Mouse (Mus musculus): ENCODE results near the gene Pfkm. TPM values are rescaled to one million over a fixed set of nuclear protein-coding genes. Genes with fewer than 3 reads are reported as not detected.

Gene Pfkm
- polyA plus RNA-seq, 1 experiment from 2014 or later, result 27.9 TPM

- peaks cover 4% of the 10 kb centered on the region; the same call in 1 of the 2 replicates for H3K4me1 ChIP-seq (replicated peaks)
- no peaks in the 10 kb centered on the region for H3K36me3 ChIP-seq
- no peaks in the 10 kb centered on the region for H3K27me3 ChIP-seq (replicated peaks)
- ATAC-seq, result no peak
- H3K4me2 ChIP-seq (replicated peaks), result no peak overlapping the region
- 75% methylated on average over 3 of the region's 3 CpGs for WGBS
- no peak overlapping the region for H3K9ac ChIP-seq
- no peak overlapping the region for H3K27ac ChIP-seq
- H3K9me3 ChIP-seq, result no peaks in the 10 kb centered on the region
- no peak overlapping the region for H3K4me3 ChIP-seq (replicated peaks)
Observed at GRCm38 (mm10) chr15:98148356-98148755, 56.0 kb downstream of the Pfkm start.

DNA sequence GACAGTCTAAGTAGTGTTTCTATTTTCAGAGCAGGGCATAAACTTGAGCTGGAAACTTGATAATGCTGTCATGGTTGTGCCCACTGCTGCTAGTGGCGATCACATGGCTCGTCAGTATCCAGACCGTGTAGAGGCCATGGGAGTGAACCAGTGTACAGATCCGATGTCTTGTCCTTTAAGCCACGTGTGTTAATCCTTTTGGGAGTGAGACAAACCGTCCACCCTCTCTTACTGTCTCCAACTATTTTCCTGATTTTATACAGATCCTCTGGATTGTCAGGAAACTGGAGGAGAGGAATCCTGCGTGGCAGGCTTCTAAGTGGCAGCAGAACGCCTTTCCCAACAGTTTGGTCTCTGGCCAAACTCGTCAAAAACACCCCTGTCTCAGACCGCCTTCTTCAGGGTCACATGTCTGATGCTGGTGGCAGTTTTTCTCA lies 56.8 kb downstream of the Pfkm start:
- whole genome bisulfite sequencing, result 69% methylated on average over 10 of the region's 10 CpGs
- ATAC-seq, result no peak
- no peak overlapping the region for H3K27ac ChIP-seq
- H3K4me1 ChIP-seq (replicated peaks), result peaks cover 4% of the 10 kb centered on the region; the same call in 1 of the 2 replicates
- no peak overlapping the region for H3K4me2 ChIP-seq (replicated peaks)
- H3K9ac ChIP-seq, result no peak overlapping the region
- H3K36me3 ChIP-seq, result no peaks in the 10 kb centered on the region
- H3K27me3 ChIP-seq (replicated peaks), result no peaks in the 10 kb centered on the region
- H3K9me3 ChIP-seq, result no peaks in the 10 kb centered on the region
- no peak overlapping the region for H3K4me3 ChIP-seq (replicated peaks)

DNA sequence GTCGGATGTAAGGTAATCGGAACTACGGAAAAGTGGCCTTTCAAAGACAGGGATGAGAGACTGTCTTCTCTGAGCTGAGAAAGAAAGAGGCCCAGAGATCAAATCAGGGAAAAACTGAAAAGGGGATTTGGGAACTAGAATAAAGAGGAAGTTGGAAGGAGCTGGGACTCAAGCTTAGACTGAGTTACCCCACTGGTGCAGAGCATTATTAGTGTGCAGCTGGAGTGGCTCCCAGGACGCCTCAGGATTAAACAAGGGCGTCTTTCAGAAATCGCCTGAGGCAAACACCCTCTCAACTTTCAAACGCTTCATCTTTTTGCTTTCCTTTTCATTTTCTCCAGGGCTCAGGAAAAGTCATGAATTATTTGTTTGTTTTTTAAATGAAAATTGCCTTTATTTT lies 60.5 kb downstream of the Pfkm start:
- no peak overlapping the region for H3K27ac ChIP-seq
- H3K36me3 ChIP-seq, result no peaks in the 10 kb centered on the region
- H3K4me2 ChIP-seq (replicated peaks), result no peak overlapping the region
- WGBS, result 77% methylated on average over 7 of the region's 7 CpGs
- H3K9me3 ChIP-seq, result no peaks in the 10 kb centered on the region
- no peaks in the 10 kb centered on the region for H3K27me3 ChIP-seq (replicated peaks)
- H3K4me1 ChIP-seq (replicated peaks), result no peaks in the 10 kb centered on the region
- H3K4me3 ChIP-seq (replicated peaks), result no peak overlapping the region
- ATAC-seq, result no peak
- H3K9ac ChIP-seq, result no peak overlapping the region

GRCm38 (mm10) chr15:98153625-98154024 lies 61.2 kb downstream of the Pfkm start:
- Histone ChIP-seq H3K4me2 (replicated peaks) (no peak overlapping the region), H3K9ac (no peak overlapping the region), H3K4me3 (replicated peaks) (no peak overlapping the region), H3K27ac (no peak overlapping the region), H3K36me3 (no peaks in the 10 kb centered on the region), H3K27me3 (replicated peaks) (no peaks in the 10 kb centered on the region), H3K9me3 (no peaks in the 10 kb centered on the region), H3K4me1 (replicated peaks) (no peaks in the 10 kb centered on the region)
- 32% methylated on average over 3 of the region's 3 CpGs for WGBS
- ATAC-seq, result no peak

GRCm38 (mm10) chr15:98154146-98154545 lies 61.8 kb downstream of the Pfkm start:
- H3K4me2 ChIP-seq (replicated peaks), result no peak overlapping the region
- H3K27me3 ChIP-seq (replicated peaks), result no peaks in the 10 kb centered on the region
- no peaks in the 10 kb centered on the region for H3K36me3 ChIP-seq
- no peak overlapping the region for H3K9ac ChIP-seq
- no peaks in the 10 kb centered on the region for H3K4me1 ChIP-seq (replicated peaks)
- no peaks in the 10 kb centered on the region for H3K9me3 ChIP-seq
- no peak overlapping the region for H3K27ac ChIP-seq
- no peak for ATAC-seq
- 60% methylated on average over 4 of the region's 4 CpGs for WGBS
- no peak overlapping the region for H3K4me3 ChIP-seq (replicated peaks)

GRCm38 (mm10) chr15:98154631-98155030 lies 62.2 kb downstream of the Pfkm start:
- H3K4me3 ChIP-seq (replicated peaks), result no peak overlapping the region
- no peak overlapping the region for H3K27ac ChIP-seq
- WGBS, result 79% methylated on average over 3 of the region's 3 CpGs
- H3K36me3 ChIP-seq, result no peaks in the 10 kb centered on the region
- no peak overlapping the region for H3K9ac ChIP-seq
- no peaks in the 10 kb centered on the region for H3K4me1 ChIP-seq (replicated peaks)
- ATAC-seq, result no peak
- H3K4me2 ChIP-seq (replicated peaks), result no peak overlapping the region
- no peaks in the 10 kb centered on the region for H3K27me3 ChIP-seq (replicated peaks)
- no peaks in the 10 kb centered on the region for H3K9me3 ChIP-seq

GRCm38 (mm10) chr15:98155272-98155671 lies 62.9 kb downstream of the Pfkm start:
- 90% methylated on average over 5 of the region's 5 CpGs for WGBS
- Histone ChIP-seq H3K4me2 (replicated peaks) (no peak overlapping the region), H3K36me3 (no peaks in the 10 kb centered on the region), H3K9ac (no peak overlapping the region), H3K9me3 (no peaks in the 10 kb centered on the region), H3K27ac (no peak overlapping the region), H3K4me3 (replicated peaks) (no peak overlapping the region), H3K27me3 (replicated peaks) (no peaks in the 10 kb centered on the region), H3K4me1 (replicated peaks) (no peaks in the 10 kb centered on the region)
- ATAC-seq, result no peak

- H3K4me2 ChIP-seq (replicated peaks), result no peak overlapping the region
- no peaks in the 10 kb centered on the region for H3K36me3 ChIP-seq
- no peak overlapping the region for H3K9ac ChIP-seq
- no peak for ATAC-seq
- 61% methylated on average over 4 of the region's 4 CpGs for WGBS
- no peaks in the 10 kb centered on the region for H3K9me3 ChIP-seq
- H3K4me1 ChIP-seq (replicated peaks), result no peaks in the 10 kb centered on the region
- no peak overlapping the region for H3K4me3 ChIP-seq (replicated peaks)
- H3K27ac ChIP-seq, result no peak overlapping the region
- no peaks in the 10 kb centered on the region for H3K27me3 ChIP-seq (replicated peaks)
Observed at GRCm38 (mm10) chr15:98155944-98156343, 63.6 kb downstream of the Pfkm start.

DNA sequence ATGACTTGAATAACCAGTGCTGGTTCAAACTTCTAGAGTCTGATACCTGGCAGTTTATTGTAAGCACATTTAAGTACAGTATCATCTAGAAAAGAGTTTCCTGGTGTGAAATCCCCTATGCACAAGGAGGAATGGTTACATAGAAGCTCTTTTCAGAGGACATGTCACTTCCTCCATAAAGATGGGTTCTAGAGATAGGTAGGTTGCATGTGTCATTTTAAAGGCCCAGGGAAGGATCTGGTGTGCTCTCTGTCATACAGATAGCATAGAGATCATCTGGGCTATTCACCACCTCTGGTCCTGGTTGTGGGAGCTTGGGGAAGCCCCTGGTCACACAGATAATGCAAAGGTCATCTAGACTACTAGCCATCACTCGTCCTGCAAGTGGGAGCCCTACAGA lies 64.9 kb downstream of the Pfkm start:
- Histone ChIP-seq H3K4me3 (replicated peaks) (no peak overlapping the region), H3K9me3 (no peaks in the 10 kb centered on the region), H3K36me3 (no peaks in the 10 kb centered on the region), H3K27me3 (replicated peaks) (no peaks in the 10 kb centered on the region), H3K4me1 (replicated peaks) (no peaks in the 10 kb centered on the region), H3K9ac (no peak overlapping the region), H3K4me2 (replicated peaks) (no peak overlapping the region), H3K27ac (no peak overlapping the region)
- 56% methylated on average over 1 of the region's 1 CpGs for WGBS
- no peak for ATAC-seq

GRCm38 (mm10) chr15:98161026-98161805 lies 68.8 kb downstream of the Pfkm start:
- H3K9me3 ChIP-seq, result no peaks in the 10 kb centered on the region
- no peak overlapping the region for H3K4me3 ChIP-seq (replicated peaks)
- ATAC-seq, result no peak
- peaks cover 7% of the 10 kb centered on the region for H3K27me3 ChIP-seq (replicated peaks)
- H3K4me1 ChIP-seq (replicated peaks), result no peaks in the 10 kb centered on the region
- WGBS, result 73% methylated on average over 19 of the region's 19 CpGs
- H3K4me2 ChIP-seq (replicated peaks), result no peak overlapping the region
- H3K27ac ChIP-seq, result no peak overlapping the region
- no peaks in the 10 kb centered on the region for H3K36me3 ChIP-seq
- H3K9ac ChIP-seq, result no peak overlapping the region

- no peak for ATAC-seq
- H3K27me3 ChIP-seq (replicated peaks), result peaks cover 18% of the 10 kb centered on the region
- no peaks in the 10 kb centered on the region for H3K9me3 ChIP-seq
- H3K27ac ChIP-seq, result no peak overlapping the region
- no peak overlapping the region for H3K9ac ChIP-seq
- H3K4me2 ChIP-seq (replicated peaks), result no peak overlapping the region
- no peak overlapping the region for H3K4me3 ChIP-seq (replicated peaks)
- WGBS, result 55% methylated on average over 4 of the region's 4 CpGs
- H3K4me1 ChIP-seq (replicated peaks), result peaks cover 3% of the 10 kb centered on the region
- H3K36me3 ChIP-seq, result no peaks in the 10 kb centered on the region
Observed at GRCm38 (mm10) chr15:98162561-98162960, 70.2 kb downstream of the Pfkm start.

- Histone ChIP-seq H3K27me3 (replicated peaks) (peaks cover 47% of the 10 kb centered on the region), H3K36me3 (no peaks in the 10 kb centered on the region), H3K27ac (no peak within 1 kb of the TSS), H3K4me2 (replicated peaks) (no peak within 1 kb of the TSS), H3K4me1 (replicated peaks) (peaks cover 12% of the 10 kb centered on the region), H3K9ac (no peak within 1 kb of the TSS), H3K9me3 (no peaks in the 10 kb centered on the region), H3K4me3 (replicated peaks) (no peak within 1 kb of the TSS)
- ATAC-seq, result no peak
- 80% methylated on average over 5 of the region's 5 CpGs for WGBS
Observed at GRCm38 (mm10) chr15:98165525-98165924, 73.1 kb downstream of the Pfkm start, which contains the start of gene Asb8. TSS of gene Asb8 (minus strand) at chr15:98165625.
